Mouse (Mus musculus) megakaryocyte-erythroid progenitor cell, adult 5 weeks (primary cell): ENCODE measurements around the gene Inmt. TPM values are rescaled to one million over a fixed set of nuclear protein-coding genes. Genes with fewer than 3 reads are reported as not detected.

Experiments
- polyA plus RNA-seq: library from polyadenylated mRNA; stranded (reverse); fragments of >175 nt; gene quantifications from 2 replicates; pipeline ENCODE4 v1.2.3, GENCODE M21; 2012

Inmt gene
- not detected in 2 replicates for polyA plus RNA-seq

DNA sequence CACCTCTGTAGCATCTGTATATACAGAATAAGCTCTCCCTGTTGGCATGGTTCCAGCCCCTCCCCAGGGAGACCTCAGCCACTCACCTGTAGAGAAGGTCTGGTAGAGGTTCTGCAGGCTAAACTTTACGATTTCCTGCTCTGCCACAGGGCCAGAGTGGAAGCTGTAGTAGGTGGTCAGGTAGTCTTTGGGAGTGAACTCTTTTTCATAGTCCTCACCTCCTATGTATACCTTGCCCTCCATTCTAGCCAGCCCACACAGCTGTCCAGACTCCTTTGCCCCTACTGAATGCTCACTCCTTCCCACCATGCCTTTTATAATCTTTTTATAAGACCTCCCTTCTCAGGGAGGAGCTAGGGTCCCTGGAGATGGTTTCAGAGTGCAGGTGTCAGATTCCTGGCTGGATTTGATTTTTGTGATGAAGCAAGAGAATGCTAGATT, at the start of gene Inmt:
Inmt (minus strand) TSS at position 303 of the 441 bp plus-strand sequence.

DNA sequence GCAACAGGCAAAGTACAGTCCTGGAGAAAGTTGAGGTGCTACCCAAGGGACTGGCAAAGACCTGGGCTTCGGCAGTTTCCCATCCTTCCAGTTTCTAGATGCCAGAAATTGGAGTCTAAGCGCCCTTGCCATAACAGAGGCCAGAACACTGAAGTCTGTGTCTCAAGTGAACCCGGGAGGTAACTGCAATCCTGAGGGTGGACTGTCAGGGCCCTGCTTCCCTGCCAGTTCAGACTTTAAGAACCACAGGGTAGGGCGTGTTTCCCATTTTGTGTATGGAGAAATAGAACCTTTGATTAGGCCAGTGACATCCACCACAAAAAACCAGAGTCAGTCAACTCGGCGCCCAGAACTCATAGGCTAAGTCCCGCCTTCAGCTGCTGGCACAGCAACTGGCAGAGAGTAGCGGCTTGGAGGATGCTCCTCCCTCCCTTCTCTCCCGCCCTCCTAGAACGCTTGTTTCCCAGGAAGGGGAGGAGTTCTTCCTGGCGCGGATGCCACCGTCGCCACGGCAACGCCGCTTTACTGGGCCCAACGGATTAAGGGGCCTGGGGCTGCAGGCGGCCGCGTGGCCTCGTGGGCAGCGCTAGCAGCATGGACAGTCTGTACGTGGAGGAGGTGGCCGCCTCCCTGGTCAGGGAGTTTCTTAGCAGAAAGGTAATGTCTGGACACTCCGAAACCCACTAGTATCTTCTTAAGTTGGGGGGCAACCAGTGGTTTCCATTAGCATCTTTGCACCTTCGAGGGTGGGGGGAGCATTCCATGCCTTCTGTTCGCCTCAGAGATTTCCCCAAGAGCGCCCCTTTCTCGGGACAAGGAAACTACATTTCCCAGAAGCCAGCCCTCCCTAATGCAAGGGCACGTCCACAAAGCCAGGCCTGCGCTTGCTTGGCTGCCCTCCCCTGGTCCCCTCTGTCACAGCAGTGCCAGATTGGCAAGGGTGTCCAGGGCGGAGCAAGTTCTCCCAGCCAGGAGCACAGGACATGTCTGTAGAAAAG, 28.4 kb upstream of the Inmt start, which contains the start of gene Mindy4:
Mindy4 (plus strand) TSS at position 471 of the 998 bp plus-strand sequence.

GRCm38 (mm10) chr6:55132794-55133193, 42.0 kb downstream of the Inmt start, which contains the start of gene Crhr2:
Gene Crhr2, minus strand, starts transcription at chr6:55133016.

Other genes with a start within 250 kb of the Inmt start
- gene Nod1, start 202.4 kb downstream of the Inmt start, polyA plus RNA-seq: 3.8 and 6.4 TPM in 2 replicates
- 8.6 and 13.5 TPM in 2 replicates for gene Ggct, start 182.1 kb downstream of the Inmt start, polyA plus RNA-seq
- gene Gars, start 137.0 kb downstream of the Inmt start, polyA plus RNA-seq: 47.9 and 49.9 TPM in 2 replicates
- gene Crhr2, start 42.0 kb downstream of the Inmt start, polyA plus RNA-seq: not detected in 2 replicates
- 1.1 and 1.2 TPM in 2 replicates for gene Mindy4, start 28.3 kb upstream of the Inmt start, polyA plus RNA-seq
- 48.8 and 69.9 TPM in 2 replicates for gene Aqp1, start 161.4 kb upstream of the Inmt start, polyA plus RNA-seq
- 0.04 TPM in 1 of 2 replicates, not detected in the other for gene Ghrhr, start 201.3 kb upstream of the Inmt start, polyA plus RNA-seq